Mouse (Mus musculus) kidney, embryonic 14.5 days (tissue): ENCODE data around the gene Nup62. TPM values are rescaled to one million over a fixed set of nuclear protein-coding genes. Genes with fewer than 3 reads are reported as not detected.
A peak's percentile ranks its signal among the peaks of the same experiment; 100 is the strongest.

ENCODE experiments used
- ATAC-seq: fragments of 200-750 bp; cut with Nextera tagmentation; 2 replicates; pipeline ENCODE4 v1.8.0; 2017; ENCODE audit warnings: moderate number of reproducible peaks, mild to moderate bottlenecking, moderate TSS enrichment, moderate library complexity; ENCODE audit not compliant: low FRiP score, low TSS enrichment
- H3K27ac ChIP-seq: fragments of 300-500 bp; sonication (generic); 2 replicates; pipeline ENCODE4 v1.5.1; 2014; ENCODE audit warnings: low read depth, mild to moderate bottlenecking, low read length, moderate library complexity, mixed read lengths
- H3K27me3 ChIP-seq: fragments of 300-500 bp; sonication (generic); 2 replicates; pipeline ENCODE4 v1.6.1; 2014; ENCODE audit warnings: mild to moderate bottlenecking, low read length; ENCODE audit not compliant: control insufficient read depth, insufficient read depth
- H3K36me3 ChIP-seq: fragments of 300-500 bp; sonication (generic); 2 replicates; pipeline ENCODE4 v1.6.1; 2014; ENCODE audit warnings: low read length, mixed read lengths; ENCODE audit not compliant: control insufficient read depth, insufficient read depth
- H3K4me1 ChIP-seq: fragments of 300-500 bp; sonication (generic); 2 replicates; pipeline ENCODE4 v1.6.1; 2014; ENCODE audit warnings: low read length, mixed read lengths; ENCODE audit not compliant: control insufficient read depth, insufficient read depth
- H3K4me2 ChIP-seq: fragments of 300-500 bp; sonication (generic); replicated peaks from 2 replicates; pipeline ENCODE4 v1.6.1; 2014; ENCODE audit warnings: low read depth, mild to moderate bottlenecking, low read length
- H3K4me3 ChIP-seq: fragments of 300-500 bp; sonication (generic); 2 replicates; pipeline ENCODE4 v1.5.1; 2014; ENCODE audit warnings: mild to moderate bottlenecking, low read length
- H3K9ac ChIP-seq: fragments of 300-500 bp; sonication (generic); 2 replicates; pipeline ENCODE4 v1.6.1; 2014; ENCODE audit warnings: low read depth, mild to moderate bottlenecking, low read length, moderate library complexity
- H3K9me3 ChIP-seq: fragments of 300-500 bp; sonication (generic); 2 replicates; pipeline ENCODE4 v1.6.1; 2016; ENCODE audit warnings: low read length; ENCODE audit not compliant: control insufficient read depth
- WGBS: fragments of 180-500 bp; shearing (Covaris S2); extraction: QIAGEN DNeasy Blood & Tissue Kit; methylation state at CpG from one replicate; pipeline ENCODE4 v1.1.7; 2014; 5-methylcytosine and 5-hydroxymethylcytosine counted together
- polyA plus RNA-seq: library from polyadenylated mRNA; unstranded; fragments of >200 nt; fragmentation: Nextera tagmentation; extraction: Ambion mirVana; gene quantifications from 2 replicates; pipeline ENCODE4 v1.2.1, GENCODE M21; 2014

Nup62 gene
- polyA plus RNA-seq, 1 experiment from 2014 or later, result 59.5 TPM

GRCm38 (mm10) chr7:44814952-44815553, 835 bp upstream of the Nup62 start:
- peak overlapping the region; percentile 67 for H3K4me2 ChIP-seq
- peak overlapping the region; percentile 99; the same call in 1 of the 2 replicates for H3K27ac ChIP-seq
- WGBS, result 35% methylated on average over 14 of the region's 14 CpGs

GRCm38 (mm10) chr7:44816470-44817021, 658 bp downstream of the Nup62 start, which contains the start of gene Atf5:
TSS of gene Atf5 (minus strand) at chr7:44816658.
- H3K9me3 ChIP-seq, result no peaks in the 10 kb centered on the region
- ATAC-seq, result peak; percentile 32
- H3K4me2 ChIP-seq, result peak within 1 kb of the TSS; percentile 67
- peak within 1 kb of the TSS; percentile 98 for H3K9ac ChIP-seq
- peak within 1 kb of the TSS; percentile 99 for H3K27ac ChIP-seq
- peaks cover 28% of the 10 kb centered on the region for H3K4me1 ChIP-seq
- no peaks in the 10 kb centered on the region for H3K27me3 ChIP-seq
- WGBS, result under 1% methylated on average over 41 of the region's 57 CpGs
- peak within 1 kb of the TSS; percentile 87 for H3K4me3 ChIP-seq
- peaks cover 7% of the 10 kb centered on the region; the same call in 1 of the 2 replicates for H3K36me3 ChIP-seq

More at GRCm38 (mm10) chr7:44814952-44815553, 835 bp upstream of the Nup62 start:
- 0 out of 2 replicates have a peak, but pooled peaks have one; percentile 0 for ATAC-seq
- H3K36me3 ChIP-seq, result peaks cover 11% of the 10 kb centered on the region; the same call in 1 of the 2 replicates
- peak overlapping the region; percentile 98; the same call in 1 of the 2 replicates for H3K9ac ChIP-seq
- peaks cover 20% of the 10 kb centered on the region for H3K4me1 ChIP-seq
- H3K27me3 ChIP-seq, result no peaks in the 10 kb centered on the region
- H3K9me3 ChIP-seq, result no peaks in the 10 kb centered on the region
- peak overlapping the region; percentile 87 for H3K4me3 ChIP-seq

- Histone ChIP-seq H3K27me3 (no peaks in the 10 kb centered on the region), H3K27ac (no peak overlapping the region), H3K36me3 (peaks cover 7% of the 10 kb centered on the region; the same call in 1 of the 2 replicates), H3K9me3 (no peaks in the 10 kb centered on the region), H3K9ac (peak overlapping the region; percentile 98), H3K4me3 (peak overlapping the region; percentile 87), H3K4me2 (peak overlapping the region; percentile 67), H3K4me1 (peaks cover 28% of the 10 kb centered on the region)
- no peak for ATAC-seq
- whole genome bisulfite sequencing, result 31% methylated on average over 3 of the region's 3 CpGs
Observed at GRCm38 (mm10) chr7:44817441-44817840, 1.6 kb downstream of the Nup62 start.

GRCm38 (mm10) chr7:44818164-44818563, 2.3 kb downstream of the Nup62 start:
- Histone ChIP-seq H3K36me3 (peaks cover 7% of the 10 kb centered on the region; the same call in 1 of the 2 replicates), H3K9me3 (no peaks in the 10 kb centered on the region), H3K4me3 (peak overlapping the region; percentile 87), H3K27me3 (no peaks in the 10 kb centered on the region), H3K9ac (peak overlapping the region; percentile 98; the same call in 1 of the 2 replicates), H3K4me1 (peaks cover 28% of the 10 kb centered on the region), H3K4me2 (peak overlapping the region; percentile 67), H3K27ac (no peak overlapping the region)
- no peak for ATAC-seq
- WGBS, result 40% methylated on average over 2 of the region's 2 CpGs

GRCm38 (mm10) chr7:44818751-44819235, 2.9 kb downstream of the Nup62 start:
- no peaks in the 10 kb centered on the region for H3K9me3 ChIP-seq
- peaks cover 30% of the 10 kb centered on the region for H3K4me1 ChIP-seq
- no peak overlapping the region for H3K27ac ChIP-seq
- H3K4me3 ChIP-seq, result peak overlapping the region; percentile 87
- peak overlapping the region; percentile 67 for H3K4me2 ChIP-seq
- peaks cover 9% of the 10 kb centered on the region; the same call in 1 of the 2 replicates for H3K36me3 ChIP-seq
- 45% methylated on average over 6 of the region's 6 CpGs for WGBS
- peak overlapping the region; percentile 56 for H3K9ac ChIP-seq
- ATAC-seq, result no peak
- H3K27me3 ChIP-seq, result no peaks in the 10 kb centered on the region

GRCm38 (mm10) chr7:44819391-44819790, 3.5 kb downstream of the Nup62 start:
- ATAC-seq, result no peak
- Histone ChIP-seq H3K4me3 (peak overlapping the region; percentile 87; the same call in 1 of the 2 replicates), H3K27me3 (no peaks in the 10 kb centered on the region)

GRCm38 (mm10) chr7:44819863-44820262, 4.0 kb downstream of the Nup62 start:
- Histone ChIP-seq H3K9ac (no peak overlapping the region), H3K4me1 (peaks cover 33% of the 10 kb centered on the region)

More at GRCm38 (mm10) chr7:44819391-44819790, 3.5 kb downstream of the Nup62 start:
- WGBS, result 89% methylated on average over 2 of the region's 2 CpGs
- Histone ChIP-seq H3K4me1 (peaks cover 33% of the 10 kb centered on the region), H3K9me3 (no peaks in the 10 kb centered on the region), H3K27ac (no peak overlapping the region), H3K36me3 (peaks cover 3% of the 10 kb centered on the region; the same call in 1 of the 2 replicates), H3K9ac (peak overlapping the region; percentile 56; the same call in 1 of the 2 replicates), H3K4me2 (peak overlapping the region; percentile 67; the same call in 1 of the 2 replicates)

GRCm38 (mm10) chr7:44820525-44820924, 4.6 kb downstream of the Nup62 start:
- H3K9ac ChIP-seq, result no peak overlapping the region
- WGBS, result 83% methylated on average over 3 of the region's 3 CpGs

More at GRCm38 (mm10) chr7:44819863-44820262, 4.0 kb downstream of the Nup62 start:
- Histone ChIP-seq H3K4me2 (no peak overlapping the region), H3K27me3 (no peaks in the 10 kb centered on the region), H3K9me3 (no peaks in the 10 kb centered on the region), H3K27ac (no peak overlapping the region), H3K36me3 (peaks cover 3% of the 10 kb centered on the region; the same call in 1 of the 2 replicates), H3K4me3 (no peak overlapping the region)
- WGBS, result 48% methylated on average over 5 of the region's 5 CpGs
- no peak for ATAC-seq

More at GRCm38 (mm10) chr7:44820525-44820924, 4.6 kb downstream of the Nup62 start:
- no peak overlapping the region for H3K4me2 ChIP-seq
- no peaks in the 10 kb centered on the region for H3K9me3 ChIP-seq
- ATAC-seq, result no peak
- no peaks in the 10 kb centered on the region for H3K27me3 ChIP-seq
- H3K4me1 ChIP-seq, result peaks cover 33% of the 10 kb centered on the region
- no peak overlapping the region for H3K4me3 ChIP-seq
- H3K36me3 ChIP-seq, result peaks cover 3% of the 10 kb centered on the region; the same call in 1 of the 2 replicates
- H3K27ac ChIP-seq, result no peak overlapping the region
